Mouse (Mus musculus) forelimb bud, embryonic 11.5 days (tissue): ENCODE data around the gene Abcb9.

Source experiments
- DNase-seq: peaks from one replicate; pipeline ENCODE4 v3.0.0-alpha.2; 2012; ENCODE audit warnings: low read depth, low spot score

The Abcb9 gene

GRCm38 (mm10) chr5:124093852-124094604 is 1.6 kb downstream of the Abcb9 start:
- DNase-seq = no peak

GRCm38 (mm10) chr5:124093120-124093794 is 2.3 kb downstream of the Abcb9 start:
- no peak for DNase-seq

- DNase-seq = no peak
These were observed 3.6 kb downstream of the Abcb9 start for GRCm38 (mm10) chr5:124091951-124092406.

- DNase-seq = no peak
These were observed 5.7 kb downstream of the Abcb9 start for GRCm38 (mm10) chr5:124089868-124090267.

- DNase-seq = no peak
These were observed 8.7 kb downstream of the Abcb9 start for GRCm38 (mm10) chr5:124086876-124087275.

- DNase-seq = no peak
These were observed 10.1 kb downstream of the Abcb9 start for GRCm38 (mm10) chr5:124085513-124085912.

- DNase-seq = peak; percentile 81
These were observed 10.9 kb downstream of the Abcb9 start for GRCm38 (mm10) chr5:124084588-124085173.

- no peak for DNase-seq
These were observed 11.6 kb downstream of the Abcb9 start for GRCm38 (mm10) chr5:124083850-124084587.

GRCm38 (mm10) chr5:124082941-124083688 is 12.5 kb downstream of the Abcb9 start:
- DNase-seq = no peak

- no peak for DNase-seq
These were observed 13.2 kb downstream of the Abcb9 start for GRCm38 (mm10) chr5:124082447-124082846.

GRCm38 (mm10) chr5:124079880-124080279 is 15.7 kb downstream of the Abcb9 start:
- no peak for DNase-seq

GRCm38 (mm10) chr5:124078794-124079416 is 16.7 kb downstream of the Abcb9 start:
- no peak for DNase-seq

GRCm38 (mm10) chr5:124077856-124078460 is 17.6 kb downstream of the Abcb9 start:
- DNase-seq = no peak

GRCm38 (mm10) chr5:124077241-124077640 is 18.4 kb downstream of the Abcb9 start:
- no peak for DNase-seq

- DNase-seq = no peak
These were observed 19.0 kb downstream of the Abcb9 start for GRCm38 (mm10) chr5:124076559-124076958.

GRCm38 (mm10) chr5:124075716-124076115 is 19.9 kb downstream of the Abcb9 start:
- DNase-seq = no peak

GRCm38 (mm10) chr5:124074845-124075307 is 20.7 kb downstream of the Abcb9 start:
- no peak for DNase-seq

GRCm38 (mm10) chr5:124073682-124074081 is 21.9 kb downstream of the Abcb9 start:
- no peak for DNase-seq

GRCm38 (mm10) chr5:124069657-124070056 is 25.9 kb downstream of the Abcb9 start:
- no peak for DNase-seq
